Mouse (Mus musculus) thymus, postnatal 4 days (tissue): ENCODE results near the gene Agmat.

Experiments
- DNase-seq: peaks from one replicate; pipeline ENCODE4 v3.0.0; 2021

The Agmat gene

GRCm38 (mm10) chr4:141746578-141747346, at the start of gene Agmat:
Gene Agmat (plus strand): TSS chr4:141746672.
- DNase-seq = no peak

DNA sequence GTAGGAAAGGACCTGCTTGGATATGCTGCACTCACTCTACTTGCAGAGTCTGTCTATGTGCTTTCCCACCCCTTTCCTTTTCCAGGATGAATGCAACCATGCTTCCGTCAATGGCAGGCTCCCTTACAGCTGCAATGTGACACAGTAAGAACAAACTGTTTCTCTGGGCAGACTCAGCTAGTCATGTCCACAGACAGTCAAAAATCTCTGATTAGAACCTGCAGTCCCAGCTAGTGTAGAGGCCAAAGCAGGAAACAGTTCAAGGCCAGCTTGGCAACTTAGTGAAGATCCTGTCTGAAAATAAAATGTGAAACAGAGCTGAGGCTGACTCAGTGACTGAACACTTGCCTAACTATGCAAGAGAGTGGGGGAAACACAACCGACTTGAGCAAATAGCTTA, 41.8 kb upstream of the Agmat start:
- no peak for DNase-seq

- DNase-seq = no peak
These were observed 41.1 kb upstream of the Agmat start for GRCm38 (mm10) chr4:141705331-141705730.

- DNase-seq = no peak
These were observed 38.5 kb upstream of the Agmat start for GRCm38 (mm10) chr4:141708005-141708404.

- DNase-seq = no peak
These were observed 37.5 kb upstream of the Agmat start for GRCm38 (mm10) chr4:141708971-141709370.

GRCm38 (mm10) chr4:141711250-141711649, 35.2 kb upstream of the Agmat start:
- no peak for DNase-seq

- DNase-seq = no peak
These were observed 32.8 kb upstream of the Agmat start for GRCm38 (mm10) chr4:141713598-141714142.

GRCm38 (mm10) chr4:141715027-141715426, 31.4 kb upstream of the Agmat start:
- DNase-seq = no peak

DNA sequence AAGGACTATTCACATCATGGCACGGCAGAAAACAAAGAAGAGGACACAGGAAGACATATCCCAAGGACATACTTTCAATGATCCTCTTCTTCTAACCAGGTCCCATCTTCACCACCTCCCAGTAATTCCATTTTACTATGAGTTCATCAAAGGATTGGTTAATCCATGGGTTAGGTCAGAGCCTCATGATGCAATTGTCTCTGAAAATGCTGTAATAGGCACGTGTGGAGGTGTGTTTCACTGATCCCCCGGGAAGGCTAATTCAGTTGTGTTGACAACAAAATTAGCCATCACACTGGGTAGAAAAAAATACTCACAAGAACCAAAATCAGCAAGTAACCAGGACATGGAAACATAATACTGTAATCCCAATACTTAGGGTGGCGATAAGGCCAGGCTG, 28.8 kb upstream of the Agmat start:
- no peak for DNase-seq

- no peak for DNase-seq
These were observed 27.2 kb upstream of the Agmat start for GRCm38 (mm10) chr4:141719304-141719703.

GRCm38 (mm10) chr4:141720761-141721523, 25.5 kb upstream of the Agmat start:
- peak; percentile 12 for DNase-seq

DNA sequence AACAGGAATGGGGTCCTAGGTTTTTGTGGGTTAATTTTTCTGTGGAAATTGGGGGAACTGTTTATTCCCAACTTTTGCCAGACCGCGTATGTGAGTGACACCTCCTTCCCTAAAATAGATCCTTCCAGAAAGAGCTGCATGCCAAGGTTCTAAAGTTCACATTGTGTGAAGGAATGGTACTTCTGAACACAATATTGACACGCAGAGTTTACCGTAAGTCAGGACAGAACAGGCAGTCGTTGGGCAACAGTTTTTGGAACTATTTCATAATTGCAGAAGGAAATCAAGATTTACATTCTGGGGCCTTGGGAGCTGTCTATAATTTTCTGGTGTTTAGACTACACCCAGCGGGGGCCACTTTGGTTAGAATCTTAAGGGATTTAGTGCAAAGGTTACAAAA, 24.5 kb upstream of the Agmat start:
- no peak for DNase-seq

- peak; percentile 95 for DNase-seq
These were observed 23.5 kb upstream of the Agmat start, which contains the start of gene Ddi2 for GRCm38 (mm10) chr4:141722731-141723672. Gene Ddi2 (minus strand): TSS chr4:141723419.

DNA sequence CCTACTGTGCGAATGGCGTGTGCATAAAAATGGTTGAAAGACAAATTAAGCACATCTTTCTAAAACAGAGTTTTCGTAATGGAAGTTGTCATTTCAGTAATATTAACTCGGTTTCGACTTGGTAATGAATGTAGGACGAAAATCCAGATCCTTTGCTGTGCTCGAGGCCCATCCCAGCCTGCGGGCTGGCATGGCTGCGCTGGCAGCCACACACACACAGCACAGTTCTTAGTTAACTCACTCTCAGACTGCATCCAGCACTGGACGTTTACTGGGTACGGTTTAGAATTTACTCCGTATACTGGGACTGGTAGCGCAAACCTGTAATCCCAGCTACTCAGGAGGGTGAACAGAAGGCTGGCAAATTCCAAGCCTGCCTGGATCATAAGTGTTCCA, 22.8 kb upstream of the Agmat start:
- peak; percentile 26 for DNase-seq

- no peak for DNase-seq
These were observed 21.9 kb upstream of the Agmat start for GRCm38 (mm10) chr4:141724594-141724993.

GRCm38 (mm10) chr4:141725277-141725676, 21.2 kb upstream of the Agmat start:
- DNase-seq = no peak

- DNase-seq = no peak
These were observed 20.7 kb upstream of the Agmat start for GRCm38 (mm10) chr4:141725738-141726137.

DNA sequence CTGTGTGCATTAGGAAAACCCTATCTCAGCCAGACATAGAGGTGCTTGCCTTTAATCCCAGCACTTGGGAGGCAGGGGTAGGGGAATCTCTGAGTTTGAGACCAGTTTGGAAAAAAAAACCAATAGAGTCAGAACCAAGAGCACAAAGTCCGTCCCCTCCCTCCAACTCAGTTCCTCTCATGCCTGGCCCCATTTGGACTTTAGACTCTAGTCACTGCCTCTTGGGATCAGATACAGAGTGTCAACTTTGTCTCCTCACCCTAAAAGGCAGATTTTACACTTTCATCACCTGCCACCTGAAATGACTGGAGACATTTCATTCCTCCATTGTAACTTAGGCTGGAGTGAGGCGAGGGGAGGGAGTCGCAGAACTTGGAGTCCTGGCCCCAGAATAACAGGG, 17.2 kb upstream of the Agmat start:
- no peak for DNase-seq

GRCm38 (mm10) chr4:141730401-141730800, 16.1 kb upstream of the Agmat start:
- DNase-seq = no peak

- DNase-seq = no peak
These were observed 14.7 kb upstream of the Agmat start for GRCm38 (mm10) chr4:141731766-141732165.

DNA sequence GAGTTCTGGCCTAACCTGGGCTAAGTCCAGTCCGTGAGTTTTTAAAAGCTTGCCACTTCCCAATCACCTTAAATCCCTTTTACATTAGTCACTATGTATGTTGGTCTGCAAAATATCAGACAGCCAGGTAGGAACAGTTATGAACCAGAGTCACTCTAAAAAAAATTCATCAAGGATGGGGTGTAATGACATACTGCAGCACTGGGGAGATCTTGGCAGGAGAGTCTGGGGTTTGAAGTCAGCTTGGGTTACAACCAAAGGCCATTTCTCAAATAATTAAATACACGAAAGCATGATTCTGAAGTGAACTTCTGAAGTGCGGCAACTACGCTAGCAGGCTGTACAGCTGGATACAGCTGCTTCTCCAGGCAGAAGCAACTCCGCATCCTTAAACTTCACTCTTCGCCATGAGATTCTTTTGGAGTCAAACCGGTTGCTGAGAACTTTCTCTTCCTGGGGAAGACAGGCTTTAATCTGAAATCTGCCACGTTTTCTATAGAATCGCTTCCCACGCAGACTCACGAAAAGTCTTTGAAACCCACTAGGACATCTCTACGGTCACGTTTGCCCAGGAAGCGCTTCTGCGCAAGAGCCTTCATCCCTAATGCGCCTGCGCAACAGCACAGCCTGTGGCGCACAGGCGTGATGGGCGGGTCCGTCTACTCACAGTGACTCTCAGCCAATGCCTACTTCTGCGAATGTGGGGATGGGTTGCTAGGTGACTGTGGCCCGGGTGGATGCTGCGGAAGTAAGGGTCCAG, 11.8 kb upstream of the Agmat start:
- peak; percentile 93 for DNase-seq

GRCm38 (mm10) chr4:141735206-141735560, 11.3 kb upstream of the Agmat start:
- DNase-seq = no peak
